Mouse (Mus musculus) MEL (cell line): ENCODE data around the gene Tmem169.

Experiments used
- CHD2 ChIP-seq: IDR thresholded peaks from 2 replicates; pipeline ENCODE4 v1.6.1; 2011; ENCODE audit warnings: low read length, improper control_type of control experiment
- CTCF ChIP-seq, 3 experiments: IDR thresholded peaks in 2 of 3; conservative IDR thresholded peaks in 1 of 3; 2 replicates each; pipeline ENCODE4 v1.5.1; 2011 to 2012; ENCODE audit warnings: low read length in 3 of 3, low read depth in 2 of 3, mild to moderate bottlenecking in 2 of 3, improper control_type of control experiment in 1 of 3, inconsistent platforms in 1 of 3, mixed read lengths in 1 of 3, moderate library complexity in 1 of 3; ENCODE audit not compliant: control insufficient read depth in 1 of 3, insufficient read depth in 1 of 3, poor library complexity in 1 of 3, severe bottlenecking in 1 of 3
- GABPA ChIP-seq: IDR thresholded peaks from 2 replicates; pipeline ENCODE4 v1.6.1; 2012; ENCODE audit warnings: low read depth, mild to moderate bottlenecking, inconsistent platforms, low read length, improper control_type of control experiment, moderate library complexity
- HCFC1 ChIP-seq: IDR thresholded peaks from 2 replicates; pipeline ENCODE4 v1.6.1; 2012; ENCODE audit warnings: low read depth, mild to moderate bottlenecking, inconsistent platforms, low read length, improper control_type of control experiment, moderate library complexity
- TCF12 ChIP-seq: IDR thresholded peaks from 2 replicates; pipeline ENCODE4 v1.6.1; 2014; ENCODE audit warnings: low read depth, mild to moderate bottlenecking, inconsistent platforms, low read length, improper control_type of control experiment, moderate library complexity
- USF1 ChIP-seq: IDR thresholded peaks from 2 replicates; pipeline ENCODE4 v1.6.1; 2014; ENCODE audit warnings: low read depth, mild to moderate bottlenecking, inconsistent platforms, low read length, improper control_type of control experiment, moderate library complexity

GRCm38 (mm10) chr1:72253881-72254491 is 30.2 kb upstream of the Tmem169 start:
- TF ChIP-seq CTCF (IDR thresholded peaks at IDR 0.05 in 2 of 3, conservative IDR thresholded peaks at IDR 0.05 in 1 of 3; ENCODE audit: control insufficient read depth in 1 of 3, insufficient read depth in 1 of 3, low read depth in 2 of 3, low read length in 3 of 3, poor library complexity in 1 of 3, severe bottlenecking in 1 of 3) (no peak), GABPA (no peak), TCF12 (no peak; the same call in 1 of the 2 replicates), HCFC1 (no peak; the same call in 1 of the 2 replicates), USF1 (no peak), CHD2 (no peak)
